In genomic region chr1:75936596-75936995, GRCm38 (mm10) we compare ENCODE assay signal across 8 mouse cellular contexts.
DNase-seq lines count a peak whose midpoint lies in the region; ATAC-seq and TF ChIP-seq lines count a peak whose summit lies in the region.

No protein-coding gene starts in this region.

- H3K4me2 ChIP-seq in lung, embryonic 14.5 days, result 0 out of 2 replicates have a peak overlapping the region, but pooled peaks have one; percentile 18
- no peak overlapping the region for H3K4me2 ChIP-seq in hindbrain, embryonic 14.5 days (replicated peaks)

- no peaks in the 10 kb centered on the region for H3K36me3 ChIP-seq in lung, embryonic 14.5 days (ENCODE audit: insufficient read depth)
- H3K36me3 ChIP-seq in hindbrain, embryonic 14.5 days (replicated peaks; ENCODE audit: control insufficient read depth, insufficient read depth), result no peaks in the 10 kb centered on the region

- no peaks in the 10 kb centered on the region; the same call in none of the 2 replicates for H3K4me1 ChIP-seq in lung, embryonic 14.5 days (ENCODE audit: insufficient read depth)
- no peaks in the 10 kb centered on the region for H3K4me1 ChIP-seq in hindbrain, embryonic 14.5 days (replicated peaks; ENCODE audit: control insufficient read depth, insufficient read depth, low read length)

- peak; percentile 21 to 32 for DNase-seq in cerebellum, postnatal 14 days
- no peak for DNase-seq in cerebellum, adult 18-20 months
- DNase-seq in ES-CJ7 (ENCODE audit: low read depth, low spot score), result peak; percentile 27
- DNase-seq in gastrocnemius, postnatal 14 days, result peak; percentile 26
- DNase-seq in lung, embryonic 14.5 days, result peak; percentile 69
- DNase-seq in spleen, postnatal 10 days (ENCODE audit: low spot score in 2 of 2), result no peak
- no peak for DNase-seq in layer of hippocampus, adult 9-10 months (ENCODE audit: low spot score)
- DNase-seq in hindbrain, embryonic 14.5 days (ENCODE audit: low spot score), result no peak

- WGBS in lung, embryonic 14.5 days, result 30% methylated on average over 13 of the region's 13 CpGs
- WGBS in hindbrain, embryonic 14.5 days, result 75% methylated on average over 13 of the region's 13 CpGs

- intact Hi-C loops in gastrocnemius, postnatal 14 days (cut with DNase I; ENCODE audit: low total_unique reads), result no loop called here

- no peak overlapping the region for H3K9ac ChIP-seq in lung, embryonic 14.5 days
- H3K9ac ChIP-seq in hindbrain, embryonic 14.5 days, result no peak overlapping the region

- H3K9me3 ChIP-seq in lung, embryonic 14.5 days (ENCODE audit: low read depth, low read length), result no peaks in the 10 kb centered on the region
- H3K9me3 ChIP-seq in hindbrain, embryonic 14.5 days (ENCODE audit: control insufficient read depth, low read length), result no peaks in the 10 kb centered on the region

- H3K4me3 ChIP-seq in lung, embryonic 14.5 days (ENCODE audit: low read depth, low read length), result no peak overlapping the region
- no peak overlapping the region for H3K4me3 ChIP-seq in hindbrain, embryonic 14.5 days (replicated peaks; ENCODE audit: low read length)

- peak; percentile 70; the same call in 1 of the 2 replicates for ATAC-seq in lung, embryonic 14.5 days (ENCODE audit: insufficient read depth)
- no peak for ATAC-seq in hindbrain, embryonic 14.5 days (ENCODE audit: low FRiP score)

- no peaks in the 10 kb centered on the region for H3K27me3 ChIP-seq in lung, embryonic 14.5 days (ENCODE audit: insufficient read depth, low read length)
- H3K27me3 ChIP-seq in hindbrain, embryonic 14.5 days (ENCODE audit: control insufficient read depth, insufficient read depth, low read length), result no peaks in the 10 kb centered on the region

- H3K27ac ChIP-seq in lung, embryonic 14.5 days (ENCODE audit: low read depth), result peak overlapping the region; percentile 50
- H3K27ac ChIP-seq in hindbrain, embryonic 14.5 days, result no peak overlapping the region

- TF ChIP-seq CTCF in lung, embryonic 14.5 days (IDR thresholded peaks at IDR 0.05; ENCODE audit: low read depth), result no peak

Comparison
In these comparisons a context has a peak if more than half of its experiments do, and no peak if none do; other contexts are left out.
1. DNase-seq: peak in cerebellum, postnatal 14 days (2 of 2), ES-CJ7 (single experiment), gastrocnemius, postnatal 14 days (single experiment) and lung, embryonic 14.5 days (single experiment); none in cerebellum, adult 18-20 months (0 of 2), spleen, postnatal 10 days (0 of 2), layer of hippocampus, adult 9-10 months (single experiment) and hindbrain, embryonic 14.5 days (single experiment).